Mouse (Mus musculus): Measurements from ENCODE around the gene Hcrt.

The Hcrt gene

DNA sequence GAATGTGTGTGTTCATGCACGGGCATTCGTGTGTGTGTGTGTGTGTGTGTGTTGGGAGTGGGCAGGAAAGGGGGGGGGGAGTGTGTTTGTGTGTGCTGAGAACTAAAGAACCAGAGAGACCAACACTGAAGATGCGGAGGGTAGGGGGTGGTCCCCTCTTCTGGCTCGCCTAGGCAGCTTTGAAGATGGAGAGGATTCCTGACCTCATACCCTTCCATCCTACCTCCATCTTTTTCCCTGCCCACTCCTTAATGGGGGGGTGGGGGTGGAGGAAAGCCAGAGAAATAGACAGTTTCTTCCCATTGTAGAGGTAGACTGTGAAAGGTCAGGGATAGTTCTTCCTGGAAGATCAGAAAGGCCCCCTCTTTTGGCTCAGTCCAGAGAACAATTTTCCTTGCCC lies 49.6 kb downstream of the Hcrt start:
- in situ Hi-C loops (cut with MboI; ENCODE audit: low sequenced_read_pairs), result no loop called here

GRCm38 (mm10) chr11:100711783-100712615 lies 50.7 kb downstream of the Hcrt start, which contains the start of gene Kat2a:
Gene Kat2a (minus strand): TSS chr11:100712465.
- in situ Hi-C loops (cut with MboI; ENCODE audit: low sequenced_read_pairs), result no loop called here

All from CH12F3 (cell line).